Mouse (Mus musculus): ENCODE results near the gene Gm10842. TPM values are rescaled to one million over a fixed set of nuclear protein-coding genes. Genes with fewer than 3 reads are reported as not detected.

Gm10842 gene
- polyA plus RNA-seq (2014; fragmentation: Illumina TruSeq; extraction: RNeasy Lipid Tissue Mini Kit (QIAGEN cat#74804); ENCODE audit: low read depth, low replicate concordance), result not detected

GRCm38 (mm10) chr11:105146593-105146992, at the start of gene Gm10842:
Gene Gm10842, plus strand, starts transcription at chr11:105146893.

GRCm38 (mm10) chr11:105125735-105126519, 20.8 kb upstream of the Gm10842 start, which contains the start of gene Mettl2:
Gene Mettl2, plus strand, starts transcription at chr11:105126425.

GRCm38 (mm10) chr11:105178516-105178915, 31.8 kb downstream of the Gm10842 start, which contains the start of gene Tlk2:
Gene Tlk2, plus strand, starts transcription at chr11:105178807.

Other genes with a start within 250 kb of the Gm10842 start
- not detected for gene Efcab3, start 83.3 kb upstream of the Gm10842 start, polyA plus RNA-seq (2014; fragmentation: Illumina TruSeq; extraction: RNeasy Lipid Tissue Mini Kit (QIAGEN cat#74804); ENCODE audit: low read depth, low replicate concordance)
- 12.8 TPM for gene Mettl2, start 20.5 kb upstream of the Gm10842 start, polyA plus RNA-seq (2014; fragmentation: Illumina TruSeq; extraction: RNeasy Lipid Tissue Mini Kit (QIAGEN cat#74804); ENCODE audit: low read depth, low replicate concordance)
- 30.5 TPM for gene Tlk2, start 31.9 kb downstream of the Gm10842 start, polyA plus RNA-seq (2014; fragmentation: Illumina TruSeq; extraction: RNeasy Lipid Tissue Mini Kit (QIAGEN cat#74804); ENCODE audit: low read depth, low replicate concordance)
- gene Mrc2, start 145.8 kb downstream of the Gm10842 start, polyA plus RNA-seq (2014; fragmentation: Illumina TruSeq; extraction: RNeasy Lipid Tissue Mini Kit (QIAGEN cat#74804); ENCODE audit: low read depth, low replicate concordance), result 10.8 TPM

Measured in heart, adult 10 weeks (tissue).